Mouse (Mus musculus) lung, embryonic 16.5 days (tissue): ENCODE results near the gene Hoxa10. TPM values are rescaled to one million over a fixed set of nuclear protein-coding genes. Genes with fewer than 3 reads are reported as not detected.
A peak's percentile ranks its signal among the peaks of the same experiment; 100 is the strongest.

Experiments
- ATAC-seq: fragments of 200-750 bp; cut with Nextera tagmentation; 2 replicates; pipeline ENCODE4 v1.8.0; 2017; ENCODE audit warnings: low read depth, mild to moderate bottlenecking, moderate library complexity
- H3K27ac ChIP-seq: fragments of 300-500 bp; sonication (generic); 2 replicates; pipeline ENCODE4 v1.5.1; 2014; ENCODE audit warnings: mild to moderate bottlenecking, control low read depth, low read length
- H3K27me3 ChIP-seq: fragments of 300-500 bp; sonication (generic); 2 replicates; pipeline ENCODE4 v1.6.1; 2014; ENCODE audit warnings: low read depth, low read length, mixed read lengths; ENCODE audit not compliant: control insufficient read depth, insufficient read depth
- H3K36me3 ChIP-seq: fragments of 300-500 bp; sonication (generic); 2 replicates; pipeline ENCODE4 v1.6.1; 2014; ENCODE audit warnings: low read length; ENCODE audit not compliant: control insufficient read depth, insufficient read depth
- H3K4me1 ChIP-seq: fragments of 300-500 bp; sonication (generic); replicated peaks from 2 replicates; pipeline ENCODE4 v1.6.1; 2014; ENCODE audit warnings: low read length, mixed read lengths; ENCODE audit not compliant: control insufficient read depth, insufficient read depth
- H3K4me2 ChIP-seq: fragments of 300-500 bp; sonication (generic); 2 replicates; pipeline ENCODE4 v1.6.1; 2014; ENCODE audit warnings: low read depth, low read length, control low read depth
- H3K4me3 ChIP-seq: fragments of 300-500 bp; sonication (generic); 2 replicates; pipeline ENCODE4 v1.5.1; 2014; ENCODE audit warnings: mild to moderate bottlenecking, low read length, control low read depth
- H3K9ac ChIP-seq: fragments of 300-500 bp; sonication (generic); 2 replicates; pipeline ENCODE4 v1.6.1; 2014; ENCODE audit warnings: low read length, control low read depth
- H3K9me3 ChIP-seq: fragments of 300-500 bp; sonication (generic); 2 replicates; pipeline ENCODE4 v1.6.1; 2016; ENCODE audit warnings: low read length; ENCODE audit not compliant: control insufficient read depth
- WGBS: fragments of 180-500 bp; shearing (Covaris S2); extraction: QIAGEN DNeasy Blood & Tissue Kit; methylation state at CpG from one replicate; pipeline ENCODE4 v1.1.7; 2014; 5-methylcytosine and 5-hydroxymethylcytosine counted together
- polyA plus RNA-seq: library from polyadenylated mRNA; unstranded; fragments of >200 nt; fragmentation: Nextera tagmentation; extraction: Ambion mirVana; gene quantifications from 2 replicates; pipeline ENCODE4 v1.2.1, GENCODE M21; 2015

Gene Hoxa10
- polyA plus RNA-seq, 1 experiment from 2014 or later = not detected

GRCm38 (mm10) chr6:52216691-52217458 is 23.8 kb downstream of the Hoxa10 start:
- Histone ChIP-seq H3K9ac (peak overlapping the region; percentile 56), H3K36me3 (no peaks in the 10 kb centered on the region), H3K27ac (no peak overlapping the region), H3K4me2 (peak overlapping the region; percentile 62), H3K27me3 (peaks cover 93% of the 10 kb centered on the region), H3K9me3 (no peaks in the 10 kb centered on the region), H3K4me3 (peak overlapping the region; percentile 54), H3K4me1 (peaks cover 12% of the 10 kb centered on the region)
- no peak for ATAC-seq
- WGBS = 2% methylated on average over 58 of the region's 60 CpGs

GRCm38 (mm10) chr6:52215771-52216535 is 24.7 kb downstream of the Hoxa10 start:
- Histone ChIP-seq H3K9ac (peak overlapping the region; percentile 42), H3K27ac (no peak overlapping the region), H3K9me3 (no peaks in the 10 kb centered on the region), H3K4me1 (peaks cover 12% of the 10 kb centered on the region), H3K4me3 (peak overlapping the region; percentile 54), H3K36me3 (no peaks in the 10 kb centered on the region), H3K27me3 (peaks cover 93% of the 10 kb centered on the region), H3K4me2 (peak overlapping the region; percentile 62)
- ATAC-seq = no peak
- WGBS = 3% methylated on average over 30 of the region's 30 CpGs

- no peaks in the 10 kb centered on the region for H3K36me3 ChIP-seq
- H3K27me3 ChIP-seq = peaks cover 90% of the 10 kb centered on the region
- no peak overlapping the region for H3K9ac ChIP-seq
- H3K4me3 ChIP-seq = no peak overlapping the region
- ATAC-seq = no peak
- 29% methylated on average over 3 of the region's 3 CpGs for WGBS
- H3K4me2 ChIP-seq = no peak overlapping the region
- no peaks in the 10 kb centered on the region for H3K9me3 ChIP-seq
- H3K27ac ChIP-seq = no peak overlapping the region
- H3K4me1 ChIP-seq = peaks cover 12% of the 10 kb centered on the region
Observed at GRCm38 (mm10) chr6:52215070-52215469, 25.6 kb downstream of the Hoxa10 start.

- H3K9ac ChIP-seq = no peak overlapping the region
- H3K9me3 ChIP-seq = no peaks in the 10 kb centered on the region
- H3K27me3 ChIP-seq = peaks cover 82% of the 10 kb centered on the region
- WGBS = 29% methylated on average over 5 of the region's 5 CpGs
- no peak overlapping the region for H3K4me2 ChIP-seq
- H3K4me1 ChIP-seq = peaks cover 12% of the 10 kb centered on the region
- no peak overlapping the region for H3K27ac ChIP-seq
- no peaks in the 10 kb centered on the region for H3K36me3 ChIP-seq
- ATAC-seq = no peak
- H3K4me3 ChIP-seq = no peak overlapping the region
Observed at GRCm38 (mm10) chr6:52214271-52214670, 26.4 kb downstream of the Hoxa10 start.

GRCm38 (mm10) chr6:52213119-52213986 is 27.3 kb downstream of the Hoxa10 start, which contains the start of the genes Hoxa3 and Gm28308:
TSS of gene Hoxa3 (minus strand) at chr6:52213336.
TSS of gene Gm28308 (minus strand) at chr6:52213339.
- Histone ChIP-seq H3K27me3 (peaks cover 78% of the 10 kb centered on the region), H3K4me2 (peak within 1 kb of the TSS; percentile 65)
- 9% methylated on average over 38 of the region's 38 CpGs for WGBS

GRCm38 (mm10) chr6:52212556-52213118 is 28.0 kb downstream of the Hoxa10 start:
- Histone ChIP-seq H3K4me3 (peak overlapping the region; percentile 44), H3K4me2 (peak overlapping the region; percentile 65), H3K9me3 (no peaks in the 10 kb centered on the region), H3K27me3 (peaks cover 75% of the 10 kb centered on the region), H3K27ac (peak overlapping the region; percentile 28), H3K4me1 (peaks cover 11% of the 10 kb centered on the region), H3K9ac (peak overlapping the region; percentile 60), H3K36me3 (no peaks in the 10 kb centered on the region)
- ATAC-seq = peak; percentile 7; the same call in 1 of the 2 replicates
- WGBS = 6% methylated on average over 22 of the region's 22 CpGs

More at GRCm38 (mm10) chr6:52213119-52213986, 27.3 kb downstream of the Hoxa10 start, which contains the start of the genes Hoxa3 and Gm28308:
- Histone ChIP-seq H3K4me3 (peak within 1 kb of the TSS; percentile 44), H3K9me3 (no peaks in the 10 kb centered on the region), H3K27ac (peak within 1 kb of the TSS; percentile 45), H3K36me3 (no peaks in the 10 kb centered on the region), H3K4me1 (peaks cover 12% of the 10 kb centered on the region), H3K9ac (peak within 1 kb of the TSS; percentile 60)
- peak; percentile 38 for ATAC-seq

- Histone ChIP-seq H3K4me1 (peaks cover 5% of the 10 kb centered on the region), H3K4me2 (peak overlapping the region; percentile 65)
- ATAC-seq = no peak
Observed at GRCm38 (mm10) chr6:52211961-52212360, 28.7 kb downstream of the Hoxa10 start.

GRCm38 (mm10) chr6:52211170-52211935 is 29.3 kb downstream of the Hoxa10 start:
- H3K27ac ChIP-seq = peak overlapping the region; percentile 12; the same call in 1 of the 2 replicates
- H3K9ac ChIP-seq = peak overlapping the region; percentile 62
- peaks cover 75% of the 10 kb centered on the region for H3K27me3 ChIP-seq
- H3K4me2 ChIP-seq = peak overlapping the region; percentile 65
- H3K9me3 ChIP-seq = no peaks in the 10 kb centered on the region
- H3K36me3 ChIP-seq = no peaks in the 10 kb centered on the region
- peak overlapping the region; percentile 44 for H3K4me3 ChIP-seq
- peak; percentile 61 for ATAC-seq
- peaks cover 2% of the 10 kb centered on the region; the same call in 1 of the 2 replicates for H3K4me1 ChIP-seq
- under 1% methylated on average over 37 of the region's 37 CpGs for whole genome bisulfite sequencing

More at GRCm38 (mm10) chr6:52211961-52212360, 28.7 kb downstream of the Hoxa10 start:
- 5% methylated on average over 13 of the region's 13 CpGs for WGBS
- Histone ChIP-seq H3K9ac (peak overlapping the region; percentile 60), H3K27ac (peak overlapping the region; percentile 28; the same call in 1 of the 2 replicates), H3K27me3 (peaks cover 76% of the 10 kb centered on the region), H3K4me3 (peak overlapping the region; percentile 44), H3K9me3 (no peaks in the 10 kb centered on the region), H3K36me3 (no peaks in the 10 kb centered on the region)
